Mouse (Mus musculus) C2C12 (cell line): ENCODE measurements around the gene Asphd2.

Experiments
- CTCF ChIP-seq: IDR thresholded peaks from one replicate; pipeline ENCODE4 v1.5.1; 2011; ENCODE audit not compliant: control insufficient read depth, insufficient read depth, insufficient read length
- MAX ChIP-seq: IDR thresholded peaks from one replicate; pipeline ENCODE4 v1.6.1; 2011; ENCODE audit warnings: mild to moderate bottlenecking, control low read depth
- MYOD1 ChIP-seq: IDR thresholded peaks from one replicate; pipeline ENCODE4 v1.6.1; 2011; ENCODE audit warnings: low read depth; ENCODE audit not compliant: control insufficient read depth, insufficient read length
- MYOG ChIP-seq: IDR thresholded peaks from one replicate; pipeline ENCODE4 v1.6.1; 2011; ENCODE audit not compliant: control insufficient read depth, insufficient read length; ENCODE audit errors: extremely low read depth
- USF1 ChIP-seq: IDR thresholded peaks from one replicate; pipeline ENCODE4 v1.6.1; 2011; ENCODE audit warnings: low read depth, mild to moderate bottlenecking, control low read depth, moderate library complexity

- no peak for TF ChIP-seq CTCF
- no peak for TF ChIP-seq MYOD1
- no peak for TF ChIP-seq USF1
- TF ChIP-seq MYOG = no peak
- no peak for TF ChIP-seq MAX
Observed at GRCm38 (mm10) chr5:112411514-112412335, 17.1 kb upstream of the Asphd2 start.
